Mouse (Mus musculus) CH12.LX (cell line): ENCODE data around the gene Tmem130. TPM values are rescaled to one million over a fixed set of nuclear protein-coding genes. Genes with fewer than 3 reads are reported as not detected.
A peak's percentile ranks its signal among the peaks of the same experiment; 100 is the strongest.

Experiments used
- DNase-seq: peaks from one replicate; pipeline ENCODE4 v3.0.0-alpha.2; 2013; ENCODE audit errors: extremely low read depth
- H3K27ac ChIP-seq: 2 replicates; pipeline ENCODE4 v1.5.1; 2012; ENCODE audit warnings: low read depth, mild to moderate bottlenecking, control low read depth, moderate library complexity; ENCODE audit not compliant: insufficient read depth
- H3K27me3 ChIP-seq: replicated peaks from 2 replicates; pipeline ENCODE3; 2012; ENCODE audit warnings: inconsistent platforms
- H3K36me3 ChIP-seq, 2 experiments: replicated peaks in 1 of 2; 2 replicates each; pipeline versions ENCODE3 to v1.6.1; 2012; ENCODE audit warnings: inconsistent platforms in 1 of 2, low read length in 1 of 2, mild to moderate bottlenecking in 1 of 2, mixed read lengths in 1 of 2, moderate library complexity in 1 of 2; ENCODE audit not compliant: control insufficient read depth in 1 of 2, insufficient read depth in 1 of 2
- H3K4me1 ChIP-seq, 2 experiments: 2 replicates each; pipeline ENCODE4 v1.6.1; 2012; ENCODE audit warnings: inconsistent platforms in 1 of 2, moderate library complexity in 1 of 2; ENCODE audit not compliant: insufficient read depth in 2 of 2, control insufficient read depth in 1 of 2
- H3K4me2 ChIP-seq: 2 replicates; pipeline ENCODE4 v1.6.1; 2012; ENCODE audit warnings: low read depth, mild to moderate bottlenecking, control low read depth; ENCODE audit not compliant: poor library complexity, insufficient read depth, severe bottlenecking
- H3K4me3 ChIP-seq, 3 experiments: fragments of 150-350 bp in 1 of 3; sonication (generic) in 1 of 3; replicated peaks in 1 of 3; 2 replicates each; pipeline versions ENCODE3 to v1.5.1; 2011 to 2012; ENCODE audit warnings: low read depth in 2 of 3, low read length in 2 of 3, mild to moderate bottlenecking in 2 of 3, moderate library complexity in 2 of 3, control low read depth in 1 of 3, improper control_type of control experiment in 1 of 3, inconsistent platforms in 1 of 3, mixed read lengths in 1 of 3; ENCODE audit not compliant: poor library complexity in 1 of 3
- H3K79me2 ChIP-seq: replicated peaks from 2 replicates; pipeline ENCODE4 v1.6.1; 2012; ENCODE audit warnings: mild to moderate bottlenecking, moderate library complexity; ENCODE audit not compliant: control insufficient read depth, poor library complexity, insufficient read depth, severe bottlenecking; ENCODE audit errors: extremely low read depth
- H3K9ac ChIP-seq: 2 replicates; pipeline ENCODE4 v1.6.1; 2012; ENCODE audit warnings: low read depth, mild to moderate bottlenecking, control low read depth, moderate library complexity; ENCODE audit not compliant: insufficient read depth
- H3K9me3 ChIP-seq: replicated peaks from 2 replicates; pipeline ENCODE3; 2012; ENCODE audit warnings: low read length, inconsistent platforms, mixed read lengths
- CTCF ChIP-seq, 2 experiments: IDR thresholded peaks in 1 of 2; conservative IDR thresholded peaks in 1 of 2; 2 replicates each; pipeline ENCODE4 v1.5.1; 2011 to 2012; ENCODE audit warnings: low read depth in 2 of 2, low read length in 2 of 2, improper control_type of control experiment in 1 of 2, inconsistent platforms in 1 of 2, mild to moderate bottlenecking in 1 of 2, moderate library complexity in 1 of 2
- IRF4 ChIP-seq: IDR thresholded peaks from 2 replicates; pipeline ENCODE4 v1.6.1; 2014; ENCODE audit warnings: low read depth, mild to moderate bottlenecking, inconsistent platforms, low read length, improper control_type of control experiment
- JUN ChIP-seq: IDR thresholded peaks from 2 replicates; pipeline ENCODE4 v1.6.1; 2011; ENCODE audit warnings: low read depth, mild to moderate bottlenecking, low read length, improper control_type of control experiment, moderate library complexity; ENCODE audit not compliant: insufficient read depth
- MAFK ChIP-seq: IDR thresholded peaks from 2 replicates; pipeline ENCODE4 v1.6.1; 2011; ENCODE audit warnings: low read length, improper control_type of control experiment; ENCODE audit not compliant: insufficient replicate concordance
- MAX ChIP-seq: IDR thresholded peaks from 2 replicates; pipeline ENCODE4 v1.6.1; 2011; ENCODE audit warnings: low read length, improper control_type of control experiment
- MAZ ChIP-seq: IDR thresholded peaks from 2 replicates; pipeline ENCODE4 v1.6.1; 2012; ENCODE audit warnings: low read depth, mild to moderate bottlenecking, inconsistent platforms, low read length, improper control_type of control experiment, moderate library complexity
- PAX5 ChIP-seq: IDR thresholded peaks from 2 replicates; pipeline ENCODE4 v1.6.1; 2012; ENCODE audit warnings: low read length, inconsistent platforms, mixed read lengths
- POLR2AphosphoS2 ChIP-seq: IDR thresholded peaks from 2 replicates; pipeline ENCODE4 v1.6.1; 2011; ENCODE audit warnings: low read depth, low read length, improper control_type of control experiment
- RAD21 ChIP-seq: IDR thresholded peaks from 2 replicates; pipeline ENCODE4 v1.6.1; 2011; ENCODE audit warnings: low read depth, mild to moderate bottlenecking, low read length, improper control_type of control experiment, moderate library complexity
- SIN3A ChIP-seq: IDR thresholded peaks from 2 replicates; pipeline ENCODE4 v1.6.1; 2012; ENCODE audit warnings: low read length, improper control_type of control experiment, inconsistent platforms
- SMC3 ChIP-seq: IDR thresholded peaks from 2 replicates; pipeline ENCODE4 v1.6.1; 2011; ENCODE audit warnings: low read depth, low read length, improper control_type of control experiment
- dilution Hi-C: fragments of 300-500 bp; cut with MboI; formaldehyde crosslinking; loops from 2 replicates; pipeline ENCODE4 v1.14.3; 2020; ENCODE audit warnings: low sequenced_read_pairs; ENCODE audit not compliant: extremely low pct_unique_long_range_greater_than_20kb, extremely low pct_ligation_motif_present
- in situ Hi-C: fragments of 300-500 bp; cut with MboI; formaldehyde crosslinking; loops from 3 replicates; pipeline ENCODE4 v1.14.3; 2019; ENCODE audit warnings: low sequenced_read_pairs, low pct_ligation_motif_present, low pct_unique_long_range_greater_than_20kb, mixed read lengths
- polyA plus RNA-seq: library from polyadenylated mRNA; unstranded; fragments of >175 nt; gene quantifications from 2 replicates; pipeline ENCODE4 v1.2.1, GENCODE M21; 2012; ENCODE audit warnings: low read depth; ENCODE audit not compliant: insufficient read length
- total RNA-seq, 2 experiments: library from RNA; depleted of rRNA; stranded (reverse); fragments of 300-350 nt in 1 of 2; fragments of >200 nt in 1 of 2; gene quantifications; 2 replicates each; pipeline ENCODE4 v1.2.3; 2012 to 2014

The Tmem130 gene
- total and polyA plus RNA-seq, 3 experiments, result not detected

GRCm38 (mm10) chr5:144803066-144803465 is 41.4 kb upstream of the Tmem130 start:
- no peaks in the 10 kb centered on the region for H3K79me2 ChIP-seq
- H3K27me3 ChIP-seq, result no peaks in the 10 kb centered on the region
- in situ Hi-C loops, result no loop called here
- H3K9ac ChIP-seq, result no peak overlapping the region
- H3K4me1 ChIP-seq, result no peaks in the 10 kb centered on the region
- no peak overlapping the region for H3K4me3 ChIP-seq
- TF ChIP-seq MAFK (no peak), CTCF (conservative IDR thresholded peaks at IDR 0.05 in 1 of 2, IDR thresholded peaks at IDR 0.05 in 1 of 2; ENCODE audit: low read depth in 2 of 2, low read length in 2 of 2) (no peak), MAX (no peak), POLR2AphosphoS2 (no peak), IRF4 (no peak), MAZ (no peak)
- TF ChIP-seq, all 38 proteins: peak for 0
- Histone ChIP-seq H3K36me3 (peaks cover 89 to 98% of the 10 kb centered on the region in 2 experiments), H3K9me3 (no peaks in the 10 kb centered on the region), H3K27ac (no peak overlapping the region), H3K4me2 (no peak overlapping the region)
- dilution Hi-C loops, result no loop called here
- DNase-seq, result no peak

DNA sequence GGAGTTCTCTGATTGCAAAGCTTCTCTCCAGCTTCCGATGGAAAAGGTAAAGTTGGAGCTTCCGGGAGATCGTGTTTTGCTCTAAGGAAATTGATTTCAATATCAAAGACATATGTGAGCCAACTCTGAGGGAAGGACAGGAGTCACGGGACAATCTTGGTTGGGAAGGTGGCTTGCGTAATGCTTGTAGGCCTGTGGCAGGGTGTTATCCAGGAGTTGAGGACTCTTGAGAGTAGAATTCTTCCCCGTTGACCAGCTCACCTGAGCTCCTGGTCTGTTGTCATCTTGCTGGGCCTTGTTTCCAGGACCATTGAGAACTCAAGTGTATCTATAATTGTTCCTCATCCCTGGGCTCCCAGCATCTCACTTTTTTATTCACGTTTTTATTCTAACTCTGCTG is 35.5 kb upstream of the Tmem130 start:
- no peak overlapping the region for H3K9ac ChIP-seq
- no peaks in the 10 kb centered on the region for H3K27me3 ChIP-seq
- H3K9me3 ChIP-seq, result no peaks in the 10 kb centered on the region
- DNase-seq, result no peak
- in situ Hi-C loops, result no loop called here
- no peaks in the 10 kb centered on the region for H3K79me2 ChIP-seq
- H3K27ac ChIP-seq, result no peak overlapping the region
- no peak overlapping the region for H3K4me2 ChIP-seq
- H3K36me3 ChIP-seq, result peaks cover 89 to 96% of the 10 kb centered on the region in 2 experiments
- no peak overlapping the region for H3K4me3 ChIP-seq
- TF ChIP-seq JUN, result no peak
- dilution Hi-C loops, result no loop called here
- 0 out of 4 replicates have a peak, but pooled peaks cover 0 to 2% of the 10 kb centered on the region in 2 experiments for H3K4me1 ChIP-seq

DNA sequence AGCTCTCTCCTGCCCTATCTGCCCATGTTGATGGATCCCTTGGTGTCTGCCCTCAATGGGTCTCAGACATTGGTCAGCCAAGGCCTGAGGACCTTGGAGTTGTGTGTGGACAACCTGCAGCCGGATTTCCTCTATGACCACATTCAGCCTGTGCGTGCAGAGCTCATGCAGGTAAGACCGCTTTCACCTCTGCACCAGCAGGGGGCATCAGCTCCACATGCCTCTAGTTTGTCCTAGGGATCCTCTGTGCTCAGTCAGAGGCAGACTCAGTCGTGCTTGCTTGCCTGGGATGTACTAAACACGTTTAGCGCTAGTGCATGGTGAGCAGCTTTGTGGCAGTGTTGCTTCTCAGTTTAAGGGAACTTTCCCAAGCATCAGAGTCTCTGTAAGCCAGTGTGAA is 33.1 kb upstream of the Tmem130 start:
- Histone ChIP-seq H3K4me1 (0 out of 4 replicates have a peak, but pooled peaks cover 0 to 2% of the 10 kb centered on the region in 2 experiments), H3K4me3 (no peak overlapping the region), H3K4me2 (no peak overlapping the region), H3K27me3 (no peaks in the 10 kb centered on the region), H3K27ac (no peak overlapping the region), H3K36me3 (peaks cover 83 to 96% of the 10 kb centered on the region in 2 experiments), H3K9me3 (no peaks in the 10 kb centered on the region), H3K9ac (no peak overlapping the region), H3K79me2 (no peaks in the 10 kb centered on the region)
- peak; percentile 23 for TF ChIP-seq RAD21
- peak; percentile 33 for TF ChIP-seq SMC3
- TF ChIP-seq CTCF (conservative IDR thresholded peaks at IDR 0.05 in 1 of 2, IDR thresholded peaks at IDR 0.05 in 1 of 2; ENCODE audit: low read depth in 2 of 2, low read length in 2 of 2), result peak; percentile 51 to 64
- no peak for TF ChIP-seq PAX5
- no peak for TF ChIP-seq SIN3A
- in situ Hi-C loops (no loop called here), dilution Hi-C loops (no loop called here)
- DNase-seq, result peak; percentile 45
